Mouse (Mus musculus): Measurements from ENCODE around the gene Ssxb5. TPM values are rescaled to one million over a fixed set of nuclear protein-coding genes. Genes with fewer than 3 reads are reported as not detected.
"Not testable (repeated sequence)": the region's sequence is repeated elsewhere in the genome, so short reads cannot be mapped to it uniquely, and the experiment has no call there.

Ssxb5 gene
- total RNA-seq (2015) (not detected in 2 replicates), total RNA-seq (2017) (not detected in 2 replicates)

- ATAC-seq (replicated peaks; ENCODE audit: poor library complexity) = not testable (repeated sequence)
Observed at GRCm38 (mm10) chrX:8803391-8803790, at the start of gene Ssxb5. Gene Ssxb5 (plus strand): TSS chrX:8803691.

DNA sequence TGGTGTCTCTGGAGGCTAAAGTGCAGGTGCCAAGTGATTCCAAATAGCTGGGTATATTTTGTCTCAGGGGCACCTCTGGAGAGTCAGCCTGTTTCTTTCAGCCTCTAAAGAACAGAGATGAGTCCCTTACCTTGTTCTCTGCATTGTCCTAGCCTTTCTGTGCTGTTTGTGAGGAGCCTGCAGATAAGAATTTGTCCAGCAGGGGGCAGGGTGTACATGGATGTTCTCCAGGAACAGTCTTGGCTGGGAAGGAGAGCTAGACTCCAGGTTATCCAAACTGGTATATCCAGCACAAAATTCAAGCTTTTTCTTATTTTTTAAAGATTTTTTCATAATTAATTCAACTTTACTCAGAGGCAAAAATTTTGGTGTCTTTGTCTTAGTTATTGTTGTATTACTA lies 28.6 kb downstream of the Ssxb5 start:
- no peak for ATAC-seq (replicated peaks; ENCODE audit: poor library complexity)

GRCm38 (mm10) chrX:8843694-8844093 lies 40.2 kb downstream of the Ssxb5 start, which contains the start of gene Gm6592:
Gene Gm6592 (plus strand): TSS chrX:8843994.
- ATAC-seq (replicated peaks; ENCODE audit: poor library complexity) = no peak

DNA sequence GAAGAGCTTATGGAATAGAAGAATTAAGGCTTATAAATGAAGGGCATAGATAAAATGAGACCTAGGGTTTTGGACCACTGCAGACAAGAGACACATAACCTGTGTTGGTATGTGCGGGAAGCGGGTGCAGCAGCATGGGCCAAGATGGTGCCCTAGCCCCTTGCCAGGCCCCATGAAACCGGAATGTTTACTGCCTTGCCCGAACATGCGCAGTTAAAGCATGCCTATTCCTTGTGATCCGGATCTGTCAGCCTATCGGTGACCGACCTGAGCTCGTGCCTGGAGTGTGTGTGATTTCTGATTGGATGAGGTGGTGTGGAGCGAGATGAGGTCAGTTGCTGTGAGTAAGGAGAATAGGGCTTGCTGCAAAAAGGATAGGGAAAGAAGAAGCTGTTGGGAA lies 49.0 kb downstream of the Ssxb5 start:
- no peak for ATAC-seq (replicated peaks; ENCODE audit: poor library complexity)

Other genes with a start within 250 kb of the Ssxb5 start
- not detected in 2 replicates for gene Ssxb3, start 211.9 kb upstream of the Ssxb5 start, total RNA-seq (2015)
- not detected in 2 replicates for gene Ssxb3, start 211.9 kb upstream of the Ssxb5 start, total RNA-seq (2017)
- not detected in 2 replicates for gene Ssxb8, start 112.8 kb upstream of the Ssxb5 start, total RNA-seq (2015)
- not detected in 2 replicates for gene Ssxb8, start 112.8 kb upstream of the Ssxb5 start, total RNA-seq (2017)
- gene Ssx9, start 55.3 kb upstream of the Ssxb5 start, total RNA-seq (2015) = not detected in 2 replicates
- gene Ssx9, start 55.3 kb upstream of the Ssxb5 start, total RNA-seq (2017) = not detected in 2 replicates
- not detected in 2 replicates for gene Gm6592, start 40.3 kb downstream of the Ssxb5 start, total RNA-seq (2015)
- not detected in 2 replicates for gene Gm6592, start 40.3 kb downstream of the Ssxb5 start, total RNA-seq (2017)
- not detected in 2 replicates for gene Gm5751, start 70.6 kb downstream of the Ssxb5 start, total RNA-seq (2015)
- not detected in 2 replicates for gene Gm5751, start 70.6 kb downstream of the Ssxb5 start, total RNA-seq (2017)
- 0.79 and 1.3 TPM in 2 replicates for gene B630019K06Rik, start 88.7 kb downstream of the Ssxb5 start, total RNA-seq (2015)
- gene B630019K06Rik, start 88.7 kb downstream of the Ssxb5 start, total RNA-seq (2017) = 0.64 and 0.75 TPM in 2 replicates
- gene Fthl17b, start 159.3 kb downstream of the Ssxb5 start, total RNA-seq (2015) = not detected in 2 replicates
- gene Fthl17b, start 159.3 kb downstream of the Ssxb5 start, total RNA-seq (2017) = not detected in 2 replicates
- gene Fthl17c, start 172.9 kb downstream of the Ssxb5 start, total RNA-seq (2015) = not detected in 2 replicates
- not detected in 2 replicates for gene Fthl17c, start 172.9 kb downstream of the Ssxb5 start, total RNA-seq (2017)
- gene Fthl17d, start 183.1 kb downstream of the Ssxb5 start, total RNA-seq (2015) = not detected in 2 replicates
- not detected in 2 replicates for gene Fthl17d, start 183.1 kb downstream of the Ssxb5 start, total RNA-seq (2017)
- gene Fthl17e, start 229.8 kb downstream of the Ssxb5 start, total RNA-seq (2015) = not detected in 2 replicates
- gene Fthl17e, start 229.8 kb downstream of the Ssxb5 start, total RNA-seq (2017) = not detected in 2 replicates